Mouse (Mus musculus) cerebellum, adult (tissue): ENCODE results near the gene Grk6.
"Not testable (repeated sequence)": the region's sequence is repeated elsewhere in the genome, so short reads cannot be mapped to it uniquely, and the experiment has no call there.

ENCODE experiments used
- ATAC-seq: cut with Nextera tagmentation; 2 replicates; pipeline ENCODE4 v1.9.2; 2017; ENCODE audit warnings: mild to moderate bottlenecking, moderate library complexity, mixed read lengths; ENCODE audit not compliant: insufficient number of reproducible peaks, low FRiP score, low TSS enrichment

Gene Grk6

DNA sequence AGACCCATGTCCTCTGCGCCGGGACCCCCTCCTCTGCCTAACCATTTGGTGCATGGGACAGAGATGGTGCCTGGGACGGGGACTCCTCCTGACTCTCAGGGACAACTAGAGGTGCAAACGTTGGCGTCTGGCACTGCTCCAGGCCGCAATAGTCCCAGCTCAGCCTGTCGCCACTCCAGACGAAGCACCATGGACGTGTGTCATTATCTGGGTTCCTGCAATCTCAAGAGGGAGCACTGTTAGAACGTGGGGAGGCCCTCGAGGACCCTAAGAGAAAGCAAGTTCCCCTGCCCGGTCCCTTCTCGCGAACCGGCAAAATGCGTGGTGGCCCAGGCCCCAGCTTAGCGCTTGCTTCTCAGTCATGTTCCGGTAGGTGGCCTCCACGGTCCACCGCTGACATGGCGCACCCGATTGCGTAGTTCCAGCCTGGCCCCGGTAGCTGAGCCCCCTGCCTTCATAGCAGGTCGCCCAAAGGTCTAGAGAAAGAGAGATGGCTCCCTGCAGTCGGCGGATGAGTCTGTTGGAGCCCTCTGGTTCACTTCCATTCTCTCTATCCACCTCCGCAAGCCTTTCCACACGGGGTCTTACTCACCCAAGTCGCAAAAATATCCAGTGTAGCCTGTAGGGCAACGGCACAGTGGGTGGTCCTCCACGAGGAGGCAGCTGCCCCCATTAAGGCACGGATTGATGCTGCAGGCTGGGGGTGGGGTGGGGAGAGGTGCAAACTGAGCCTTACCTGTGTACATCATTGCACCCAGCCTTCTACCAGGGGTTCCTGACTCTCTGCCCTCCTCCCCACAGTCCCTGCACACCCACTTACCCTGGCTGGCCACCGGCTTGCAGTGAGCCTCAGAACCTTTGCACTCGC lies 23.7 kb upstream of the Grk6 start:
- peak; percentile 31; the same call in 1 of the 2 replicates for ATAC-seq

DNA sequence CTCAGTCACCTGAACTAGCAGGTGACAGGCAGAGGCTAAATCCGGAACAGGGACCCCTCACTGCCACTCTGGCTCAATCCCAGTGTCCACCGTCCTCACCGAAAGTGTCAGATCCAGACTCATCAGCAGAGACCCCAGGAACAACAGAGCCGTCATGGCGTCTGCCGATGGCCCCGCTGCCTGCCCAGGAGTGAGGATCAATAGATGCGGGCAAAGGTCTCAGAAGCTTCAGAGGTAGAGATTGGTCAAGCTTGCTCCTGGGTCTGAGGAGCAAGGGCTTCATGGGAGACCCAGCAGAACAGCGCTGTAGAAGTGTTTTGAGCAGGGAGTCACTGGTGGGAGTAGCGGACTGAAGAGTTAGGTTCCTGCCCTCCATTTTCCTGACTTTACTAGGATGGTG lies 18.3 kb upstream of the Grk6 start, which contains the start of gene F12:
TSS of gene F12 (minus strand) at position 181 of the 400 bp plus-strand sequence.
- no peak for ATAC-seq

DNA sequence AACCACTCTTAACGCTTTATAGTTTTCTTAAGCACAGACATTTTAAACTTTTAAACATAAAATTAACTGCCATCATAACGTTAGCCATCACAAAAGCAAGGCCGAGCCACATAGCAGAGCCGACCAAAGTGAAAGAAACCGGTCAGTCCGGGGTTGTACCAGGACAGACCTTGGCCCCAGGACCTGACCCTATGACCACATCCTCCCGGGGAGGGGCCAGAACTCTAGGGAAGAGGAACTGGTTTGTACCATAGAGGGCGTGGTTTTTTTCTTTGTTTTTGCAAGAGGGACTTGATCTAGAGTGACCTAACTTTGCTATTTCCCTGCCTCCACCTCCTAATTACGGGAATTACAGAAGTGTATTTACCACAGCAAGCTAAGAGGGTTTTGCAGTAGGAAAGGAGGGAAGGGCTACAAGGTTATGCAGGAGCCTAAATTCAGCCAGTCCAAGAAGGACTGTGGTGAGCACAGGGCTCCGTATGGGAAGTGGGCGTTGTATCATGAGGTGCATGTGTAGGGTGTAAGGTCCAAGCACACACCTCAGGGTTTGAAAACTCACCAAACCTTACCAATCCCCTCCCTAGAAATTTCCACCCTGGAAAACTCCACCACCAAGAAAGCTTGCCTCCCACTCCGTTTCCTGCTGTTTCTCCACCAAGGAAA lies 15.5 kb upstream of the Grk6 start:
- no peak for ATAC-seq

- no peak for ATAC-seq
Observed at GRCm38 (mm10) chr13:55430566-55430965, 14.3 kb upstream of the Grk6 start.

DNA sequence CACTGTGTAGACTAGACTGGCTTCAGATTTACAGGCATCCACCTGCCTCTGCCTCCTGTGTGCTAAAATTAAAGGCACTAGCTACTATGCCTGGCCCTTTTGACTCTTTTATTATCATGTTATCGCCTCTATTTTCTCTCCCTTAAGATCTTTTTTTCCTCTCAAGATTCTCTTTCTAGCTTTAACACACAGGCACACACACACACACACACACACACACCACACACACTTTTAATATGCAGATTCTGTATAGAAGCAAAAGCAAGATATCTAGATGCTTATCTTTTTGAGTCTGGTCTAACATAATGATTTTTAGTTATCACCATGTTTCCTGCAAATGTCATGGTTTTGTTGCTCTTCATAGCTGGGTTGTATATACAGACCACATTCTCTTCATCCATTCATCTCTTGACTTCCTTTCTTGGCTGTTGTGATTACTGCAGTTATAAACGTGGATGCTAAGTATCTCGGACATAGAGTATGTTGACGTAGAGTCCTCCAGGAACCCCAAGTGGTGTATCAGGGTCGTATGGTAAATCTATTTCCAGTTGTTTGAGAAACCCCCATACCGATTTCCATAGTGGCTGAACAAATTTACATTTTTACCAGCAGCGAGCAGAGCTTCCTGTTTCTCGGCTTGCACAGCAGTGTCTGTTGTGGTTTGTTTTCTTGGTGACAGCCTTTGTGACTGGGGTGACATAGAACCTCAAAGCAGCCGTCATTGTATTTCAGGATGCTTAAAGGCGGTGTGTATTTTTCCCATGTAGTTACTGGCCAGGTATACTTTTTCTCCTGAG lies 12.8 kb upstream of the Grk6 start:
- no peak for ATAC-seq

DNA sequence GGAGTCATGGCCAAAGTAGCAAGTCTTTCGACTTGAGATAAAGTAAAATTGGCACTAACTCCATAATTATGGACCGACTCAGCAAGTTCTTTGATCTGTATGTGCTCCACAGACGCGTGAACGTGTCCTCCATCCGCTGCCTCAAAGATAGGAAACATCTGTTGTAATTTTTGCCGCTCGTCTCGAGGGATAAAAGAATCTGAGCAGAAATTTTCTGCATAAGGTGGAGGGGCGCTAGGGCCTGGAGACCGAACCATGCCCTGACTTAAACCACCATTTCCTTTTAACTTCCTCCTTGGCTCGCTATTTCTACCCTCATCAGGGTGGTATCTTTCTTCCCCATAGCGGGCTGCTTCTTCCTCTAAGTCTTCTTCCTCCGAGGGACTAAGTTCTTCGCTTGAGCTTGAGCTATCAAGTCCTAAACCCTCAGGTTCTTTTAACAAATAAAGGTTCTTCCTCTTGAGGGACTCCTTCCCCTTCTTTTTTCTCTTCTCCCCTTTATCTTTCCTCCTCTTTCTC lies 7.7 kb upstream of the Grk6 start:
- not testable (repeated sequence) for ATAC-seq

DNA sequence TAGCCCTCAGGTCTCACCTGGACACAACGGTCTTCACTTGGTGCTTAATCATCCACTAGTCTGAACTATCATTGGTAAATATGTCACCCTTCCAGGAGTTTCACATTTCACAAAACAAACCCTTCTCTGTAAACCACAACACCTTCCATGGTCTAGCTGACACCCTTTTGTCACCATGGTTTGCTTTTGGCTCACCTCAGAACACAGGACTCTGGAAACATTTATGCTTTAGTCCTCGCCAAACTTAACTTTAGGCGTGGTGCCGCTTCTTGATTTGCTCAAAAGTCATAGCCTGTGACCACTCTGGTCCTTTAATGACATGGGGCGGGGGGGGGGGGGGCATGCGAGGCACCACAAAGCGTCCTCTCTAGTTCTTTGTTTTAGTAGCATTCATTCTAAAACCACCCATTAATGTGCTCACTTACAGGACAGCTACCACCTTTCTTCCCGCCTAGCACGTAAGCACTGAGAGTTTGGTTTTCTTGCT lies 1.0 kb upstream of the Grk6 start:
- no peak for ATAC-seq

DNA sequence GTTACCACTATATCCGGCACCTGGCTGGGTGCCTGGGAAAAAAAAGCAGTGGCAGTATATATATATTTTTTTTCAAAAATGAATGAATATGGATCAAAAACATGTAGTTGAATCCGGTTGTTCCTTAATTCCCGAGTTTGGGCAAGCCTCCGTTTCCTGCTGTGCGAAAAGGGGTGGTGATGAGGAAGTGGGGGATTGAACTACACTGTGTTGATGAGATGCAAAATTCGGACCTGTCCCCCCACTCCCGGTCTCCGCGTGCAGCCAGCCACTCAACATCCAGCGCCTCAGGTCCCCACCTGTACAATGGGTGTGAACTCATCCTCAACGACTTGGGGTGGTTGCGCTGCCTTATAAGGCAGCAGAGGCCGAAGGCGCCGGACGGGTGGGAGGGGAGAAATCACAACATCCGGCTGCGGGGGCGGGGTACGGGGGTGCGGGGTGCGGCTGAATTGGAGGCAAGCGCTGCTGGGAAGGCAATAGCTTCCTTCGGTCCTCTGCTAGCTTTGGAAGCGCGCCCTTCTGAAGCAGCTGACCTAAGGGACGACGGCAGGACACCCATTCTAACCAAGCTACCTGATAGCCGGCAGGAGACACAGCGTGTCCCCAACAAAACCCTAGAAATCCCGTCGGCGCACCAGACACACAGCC lies 461 bp upstream of the Grk6 start:
- peak; percentile 47 for ATAC-seq

- no peak for ATAC-seq
Observed at GRCm38 (mm10) chr13:55445361-55446091, 654 bp downstream of the Grk6 start.

DNA sequence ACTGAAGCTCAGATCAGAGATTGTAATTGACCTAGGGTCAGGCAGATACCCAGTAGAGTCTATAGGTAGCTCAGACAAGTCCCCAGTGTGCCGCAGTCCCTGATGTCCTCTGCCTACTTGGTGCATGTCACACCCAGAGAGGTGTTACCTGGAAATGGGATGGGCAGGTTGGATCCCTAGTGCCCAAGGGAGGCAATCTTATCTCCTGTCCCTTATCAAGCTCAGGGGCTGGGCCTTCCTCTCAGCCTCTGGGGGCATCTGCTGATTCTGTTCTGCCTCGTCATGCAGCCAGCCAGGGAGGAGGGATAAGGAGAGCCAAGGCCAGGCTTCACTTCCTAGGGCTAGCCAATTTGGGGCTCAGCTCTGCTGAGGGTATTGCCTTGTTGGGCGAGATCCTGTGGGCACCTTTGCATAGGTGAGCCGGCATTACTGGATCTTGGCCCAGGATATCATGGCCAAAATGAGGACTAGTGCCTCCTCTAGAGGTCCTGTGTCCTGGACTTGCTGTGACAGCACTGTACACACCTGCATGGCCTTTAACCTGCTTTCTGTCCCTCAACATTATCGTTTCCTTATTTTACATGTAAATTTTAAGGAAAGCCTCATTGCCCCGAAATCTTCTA lies 1.7 kb downstream of the Grk6 start:
- ATAC-seq = no peak

GRCm38 (mm10) chr13:55447543-55447943 lies 2.7 kb downstream of the Grk6 start:
- no peak for ATAC-seq

GRCm38 (mm10) chr13:55448131-55448530 lies 3.3 kb downstream of the Grk6 start:
- no peak for ATAC-seq

DNA sequence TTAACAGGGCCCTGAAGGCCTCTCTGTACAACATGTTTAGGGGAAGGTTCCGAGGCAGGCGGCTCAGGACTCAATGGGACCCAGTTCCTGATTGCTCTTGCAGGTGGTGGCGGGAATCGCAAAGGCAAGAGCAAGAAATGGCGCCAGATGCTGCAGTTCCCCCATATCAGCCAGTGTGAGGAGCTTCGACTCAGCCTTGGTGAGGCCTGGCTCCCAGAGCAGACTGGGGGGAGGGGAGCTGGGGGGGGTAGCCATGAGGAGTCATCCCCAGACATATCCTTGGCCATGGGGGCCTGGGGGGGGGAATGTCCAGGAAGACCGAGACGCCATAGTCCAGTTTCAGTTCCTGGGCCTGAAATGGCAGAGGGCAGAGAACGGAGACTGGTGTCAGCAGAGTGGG lies 4.3 kb downstream of the Grk6 start:
- ATAC-seq = no peak

DNA sequence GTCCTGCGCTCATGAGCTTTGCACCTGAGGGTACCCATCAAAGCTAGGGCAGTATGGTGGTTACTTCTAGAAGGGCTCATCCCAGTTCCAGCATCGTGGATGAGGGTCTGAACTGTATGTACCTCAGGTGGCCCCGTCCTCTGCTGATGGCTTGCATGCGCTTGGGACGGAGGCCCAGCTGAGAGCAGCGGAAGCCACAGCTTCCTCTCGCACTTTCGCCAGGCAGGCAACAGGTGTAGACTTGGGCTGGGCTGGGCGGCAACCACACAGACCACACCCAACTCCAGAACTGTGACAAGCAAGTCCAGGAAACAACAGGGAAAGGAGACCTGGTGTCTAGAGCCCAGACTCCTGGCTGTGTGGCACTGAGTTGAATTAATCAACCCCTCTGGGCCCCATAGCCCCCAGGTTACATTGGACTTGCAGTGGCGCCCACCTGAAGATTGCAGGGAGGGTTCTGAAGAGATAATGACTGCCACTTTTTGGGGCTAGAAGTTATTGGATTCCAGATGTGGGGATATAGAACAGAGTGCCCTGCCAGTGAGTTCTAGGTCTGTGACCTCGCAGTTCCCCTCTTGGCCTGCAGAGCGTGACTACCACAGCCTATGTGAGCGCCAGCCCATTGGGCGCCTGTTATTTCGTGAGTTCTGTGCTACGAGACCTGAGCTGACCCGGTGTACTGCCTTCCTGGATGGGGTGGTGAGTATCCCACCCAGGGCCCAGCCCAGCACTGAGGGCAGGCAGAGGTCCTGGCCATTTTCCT lies 5.0 kb downstream of the Grk6 start:
- no peak for ATAC-seq

GRCm38 (mm10) chr13:55450511-55450980 lies 5.7 kb downstream of the Grk6 start:
- no peak for ATAC-seq

GRCm38 (mm10) chr13:55451296-55451695 lies 6.4 kb downstream of the Grk6 start:
- ATAC-seq = no peak

- no peak for ATAC-seq
Observed at GRCm38 (mm10) chr13:55451785-55452549, 7.1 kb downstream of the Grk6 start.
